Mouse (Mus musculus): Measurements from ENCODE around the gene Podnl1.

The Podnl1 gene

DNA sequence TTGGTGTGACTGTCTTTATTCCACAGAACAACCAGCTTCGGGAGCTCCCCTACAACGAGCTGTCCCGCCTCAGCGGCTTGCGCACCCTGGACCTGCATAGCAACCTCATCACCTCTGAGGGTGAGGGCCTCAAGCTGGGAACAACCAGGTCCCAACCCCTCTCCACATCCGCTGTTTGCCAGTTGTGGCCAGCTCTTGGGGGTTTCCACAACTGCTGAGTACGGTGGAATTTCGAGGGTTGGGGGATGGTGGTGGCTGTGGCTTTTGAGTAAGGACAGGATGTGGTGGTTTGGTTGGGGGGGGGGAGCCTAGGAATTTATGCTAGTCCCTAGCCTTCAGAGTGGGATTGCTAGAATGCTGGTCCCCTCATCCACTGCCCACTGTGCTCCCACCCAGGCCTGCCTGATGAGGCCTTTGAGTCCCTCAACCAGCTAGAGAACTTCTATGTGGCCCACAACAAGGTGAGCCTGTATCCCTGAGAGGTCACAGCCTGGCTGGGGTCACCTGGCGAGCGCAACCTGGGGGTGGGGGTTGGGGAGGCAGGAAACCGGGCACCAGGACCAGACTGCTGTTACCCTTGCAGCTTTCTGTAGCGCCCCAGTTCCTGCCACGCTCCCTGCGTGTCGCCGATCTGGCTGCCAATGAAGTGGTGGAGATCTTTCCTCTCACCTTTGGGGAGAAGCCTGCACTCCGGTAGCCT, 1.6 kb downstream of the Podnl1 start:
- in situ Hi-C loops (cut with MboI, MseI) = no loop called here

DNA sequence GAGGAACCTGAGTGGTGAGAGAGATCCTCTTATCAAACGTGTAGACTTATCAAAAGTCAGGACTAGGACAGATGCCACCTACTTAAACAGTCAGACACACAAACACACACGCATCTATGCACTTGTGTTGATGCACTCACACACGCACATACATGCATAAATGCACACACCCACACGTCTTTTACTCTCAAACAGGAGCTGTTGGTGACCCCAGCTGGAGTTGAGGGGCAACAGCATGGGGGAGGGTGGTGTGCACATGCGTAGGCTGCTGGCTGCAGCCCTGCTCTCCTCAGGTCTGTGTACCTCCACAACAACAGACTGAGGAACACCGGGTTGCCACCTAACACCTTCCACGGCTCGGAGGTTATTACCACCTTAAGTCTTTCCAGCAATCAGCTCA, 2.5 kb downstream of the Podnl1 start:
- in situ Hi-C loops (cut with MboI, MseI) = no loop called here

- in situ Hi-C loops (cut with MboI, MseI) = no loop called here
Observed at GRCm38 (mm10) chr8:84130806-84131205, 5.0 kb downstream of the Podnl1 start.

GRCm38 (mm10) chr8:84132225-84132624, 6.4 kb downstream of the Podnl1 start:
- in situ Hi-C loops (cut with MboI, MseI) = no loop called here

DNA sequence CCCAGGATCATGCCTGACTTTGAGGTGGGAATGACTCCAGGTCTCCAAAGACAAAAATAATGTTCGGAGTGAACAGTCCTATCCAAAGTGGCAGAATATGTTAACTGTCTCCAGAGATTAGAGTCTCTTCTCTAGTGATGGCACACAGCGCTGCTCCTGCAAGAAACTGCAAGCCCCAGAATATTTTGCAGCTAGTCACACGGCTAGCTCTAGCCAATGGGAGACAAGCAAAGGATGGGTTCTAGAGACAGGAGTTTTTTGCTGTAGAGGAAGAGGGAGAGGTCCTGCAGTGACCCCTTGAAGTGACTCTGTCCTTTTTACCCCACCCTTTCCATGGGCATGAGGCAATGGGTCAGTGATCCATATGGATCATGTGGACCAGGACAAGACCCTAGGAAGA, 12.1 kb downstream of the Podnl1 start:
- in situ Hi-C loops (cut with MboI, MseI) = no loop called here

DNA sequence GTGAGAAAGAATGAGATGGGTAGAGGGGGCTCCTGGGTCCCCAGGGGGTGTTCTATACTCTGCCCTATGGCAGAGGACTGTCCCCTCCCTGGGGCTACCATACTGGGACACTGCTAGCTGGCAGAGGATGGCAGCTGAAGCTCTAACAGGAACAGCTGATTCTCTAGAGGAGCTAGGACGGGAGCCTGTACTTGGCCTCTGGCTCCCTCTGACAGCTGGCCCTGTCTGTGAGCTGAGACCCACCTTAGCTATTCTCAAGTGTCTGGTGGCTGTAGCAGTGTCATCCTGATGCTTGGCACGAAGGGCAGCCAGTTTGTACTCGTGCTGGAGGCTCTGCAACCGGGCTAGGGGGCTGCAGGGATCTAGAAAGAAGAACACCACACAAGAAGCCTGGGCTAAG, 15.0 kb downstream of the Podnl1 start:
- in situ Hi-C loops (cut with MboI, MseI) = no loop called here

DNA sequence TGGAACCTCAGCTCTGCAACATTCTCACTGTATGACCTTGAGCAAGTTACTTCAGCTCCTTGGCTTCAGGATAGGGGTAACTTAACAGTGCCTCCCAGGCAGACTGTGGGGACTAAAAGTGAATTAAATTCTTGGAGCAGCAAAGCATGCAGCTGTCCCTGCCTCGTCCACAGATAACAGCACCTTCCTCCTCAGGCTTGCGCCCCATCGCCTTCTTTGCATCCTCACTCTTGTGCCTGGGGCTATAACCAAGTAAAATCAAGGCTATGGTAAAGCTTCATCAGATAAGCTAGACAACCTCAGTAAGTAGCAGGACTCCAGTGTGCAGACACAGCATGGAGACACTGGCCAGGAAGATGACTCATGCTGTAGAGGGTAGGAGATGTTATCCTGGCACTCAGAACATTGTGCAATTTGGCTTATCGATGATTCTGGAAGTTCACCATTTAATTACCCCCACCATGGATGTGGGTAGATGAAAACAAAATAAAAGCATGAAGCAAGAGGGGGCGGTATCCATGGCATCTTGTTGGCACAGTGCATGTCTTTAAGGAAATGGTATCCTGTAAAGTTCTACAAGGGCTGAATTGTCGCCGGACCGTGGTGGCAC, 19.0 kb downstream of the Podnl1 start:
- in situ Hi-C loops (cut with MboI, MseI) = no loop called here

GRCm38 (mm10) chr8:84147324-84147766, 21.6 kb downstream of the Podnl1 start:
- in situ Hi-C loops (cut with MboI, MseI) = no loop called here

DNA sequence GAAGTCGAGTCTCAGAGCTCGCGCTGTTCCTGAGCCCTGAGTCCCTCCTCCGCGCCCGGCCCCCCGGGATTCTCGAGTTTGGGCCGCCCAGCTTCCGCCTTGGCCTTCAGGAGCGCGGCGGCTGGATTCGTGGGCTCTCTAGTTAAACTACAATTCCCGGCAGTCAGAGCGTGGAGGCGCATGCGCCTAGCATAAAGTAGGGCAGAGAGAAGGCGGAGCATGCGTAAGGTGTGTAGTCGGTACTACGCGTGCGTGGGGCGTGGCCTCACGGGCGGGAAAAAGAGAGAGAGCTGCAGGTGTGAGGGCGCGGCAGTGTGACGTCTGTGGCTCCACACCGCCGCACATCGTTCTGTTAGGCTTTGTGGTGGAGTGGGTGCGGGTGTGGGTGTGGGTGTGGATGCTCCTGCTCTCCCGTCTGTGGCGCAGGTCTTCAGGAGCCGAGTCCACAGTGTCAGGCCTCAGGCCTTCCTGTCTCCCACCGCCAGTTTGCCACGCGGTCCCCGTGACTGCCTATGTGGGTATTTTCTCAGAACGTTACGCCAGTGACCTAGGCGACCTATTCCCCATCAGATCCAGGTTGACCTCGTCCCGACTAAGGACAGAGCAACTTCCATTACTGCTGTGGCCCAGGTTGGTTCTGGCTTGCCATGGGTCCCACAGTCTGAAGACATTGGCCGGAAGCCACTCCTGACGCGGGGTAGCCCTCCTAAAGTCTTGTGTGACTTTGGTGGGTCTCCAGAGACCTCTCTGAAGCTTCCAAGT, 22.2 kb downstream of the Podnl1 start, which contains the start of the genes Cc2d1a and 4930432K21Rik:
TSS of gene Cc2d1a (minus strand) at position 168 of the 762 bp plus-strand sequence.
TSS of gene 4930432K21Rik (plus strand) at position 257 of the 762 bp plus-strand sequence.
- in situ Hi-C loops (cut with MboI, MseI) = no loop called here

DNA sequence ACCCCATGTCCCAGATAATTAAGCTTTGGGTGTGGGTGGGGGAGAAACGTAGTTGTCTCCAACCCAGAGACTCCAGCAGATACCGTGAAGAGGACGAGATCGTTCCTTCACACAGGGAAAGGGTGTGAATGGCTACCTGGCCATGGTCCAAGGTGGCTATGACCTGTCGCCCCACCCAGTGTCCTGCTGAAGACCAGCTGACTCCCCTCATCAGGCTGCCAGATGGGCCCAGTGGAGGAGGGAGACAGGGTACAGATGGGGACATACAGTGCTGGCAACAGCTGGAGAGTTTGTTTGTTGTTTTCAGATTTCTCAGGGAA, 22.7 kb downstream of the Podnl1 start:
- in situ Hi-C loops (cut with MboI, MseI) = no loop called here

DNA sequence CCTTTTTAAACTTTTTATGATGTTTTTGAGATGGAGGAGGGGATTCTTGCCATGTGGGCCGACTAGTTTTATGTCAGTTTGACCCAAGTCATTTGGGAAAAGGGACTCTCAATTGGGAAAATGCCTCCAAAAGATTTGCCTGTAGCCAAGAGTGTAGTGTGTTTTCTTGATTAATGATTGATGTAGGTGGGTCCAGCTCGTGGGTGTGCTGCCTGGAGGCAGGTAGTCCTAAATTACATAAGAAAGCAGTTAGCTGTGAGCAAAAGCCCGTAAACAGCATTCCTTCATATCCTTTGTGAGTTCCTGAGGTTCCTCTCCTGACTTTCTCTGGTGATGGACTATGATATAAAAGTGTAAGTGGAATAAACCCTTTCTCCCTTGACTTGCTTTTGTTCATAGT, 23.4 kb downstream of the Podnl1 start:
- in situ Hi-C loops (cut with MboI, MseI) = no loop called here

GRCm38 (mm10) chr8:84157620-84158019, 31.8 kb downstream of the Podnl1 start:
- in situ Hi-C loops (cut with MboI, MseI) = no loop called here

GRCm38 (mm10) chr8:84167696-84168095, 41.9 kb downstream of the Podnl1 start:
- in situ Hi-C loops (cut with MboI, MseI) = loop anchor here (5.0 to 10.0 kb wide), 2 partner anchors 55 to 197 kb away; no protein-coding TSS in a partner anchor

- in situ Hi-C loops (cut with MboI, MseI) = no loop called here
Observed at GRCm38 (mm10) chr8:84170096-84170495, 44.3 kb downstream of the Podnl1 start.

- in situ Hi-C loops (cut with MboI, MseI) = no loop called here
Observed at GRCm38 (mm10) chr8:84173861-84174260, 48.1 kb downstream of the Podnl1 start.

- in situ Hi-C loops (cut with MboI, MseI) = no loop called here
Observed at GRCm38 (mm10) chr8:84176560-84176959, 50.8 kb downstream of the Podnl1 start.

DNA sequence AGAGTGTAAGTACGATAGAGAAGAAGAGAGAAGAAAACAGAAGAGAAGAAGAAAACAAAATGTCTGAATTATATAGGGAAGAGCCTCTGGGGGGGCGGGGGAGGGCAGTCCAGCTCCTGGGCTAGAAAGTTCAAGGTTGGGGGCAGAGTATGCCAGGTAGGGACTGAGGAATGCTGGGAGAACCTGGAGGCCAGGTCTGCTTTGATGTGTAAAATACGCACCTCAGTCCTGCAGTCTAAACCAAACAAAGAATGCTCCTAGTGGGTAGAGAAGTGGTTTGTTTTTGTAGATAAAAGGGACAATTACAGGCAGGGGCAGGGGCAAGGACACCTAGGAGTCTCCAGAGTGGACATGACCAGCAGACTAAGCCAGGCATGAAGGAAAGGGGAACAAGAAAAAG, 51.6 kb downstream of the Podnl1 start:
- in situ Hi-C loops (cut with MboI, MseI) = no loop called here

- in situ Hi-C loops (cut with MboI, MseI) = no loop called here
Observed at GRCm38 (mm10) chr8:84178592-84178991, 52.8 kb downstream of the Podnl1 start.

- in situ Hi-C loops (cut with MboI, MseI) = loop anchor here (10.0 kb wide), 1 partner anchor 985 kb away; no protein-coding TSS in a partner anchor
Observed at GRCm38 (mm10) chr8:84179946-84180345, 54.2 kb downstream of the Podnl1 start.

DNA sequence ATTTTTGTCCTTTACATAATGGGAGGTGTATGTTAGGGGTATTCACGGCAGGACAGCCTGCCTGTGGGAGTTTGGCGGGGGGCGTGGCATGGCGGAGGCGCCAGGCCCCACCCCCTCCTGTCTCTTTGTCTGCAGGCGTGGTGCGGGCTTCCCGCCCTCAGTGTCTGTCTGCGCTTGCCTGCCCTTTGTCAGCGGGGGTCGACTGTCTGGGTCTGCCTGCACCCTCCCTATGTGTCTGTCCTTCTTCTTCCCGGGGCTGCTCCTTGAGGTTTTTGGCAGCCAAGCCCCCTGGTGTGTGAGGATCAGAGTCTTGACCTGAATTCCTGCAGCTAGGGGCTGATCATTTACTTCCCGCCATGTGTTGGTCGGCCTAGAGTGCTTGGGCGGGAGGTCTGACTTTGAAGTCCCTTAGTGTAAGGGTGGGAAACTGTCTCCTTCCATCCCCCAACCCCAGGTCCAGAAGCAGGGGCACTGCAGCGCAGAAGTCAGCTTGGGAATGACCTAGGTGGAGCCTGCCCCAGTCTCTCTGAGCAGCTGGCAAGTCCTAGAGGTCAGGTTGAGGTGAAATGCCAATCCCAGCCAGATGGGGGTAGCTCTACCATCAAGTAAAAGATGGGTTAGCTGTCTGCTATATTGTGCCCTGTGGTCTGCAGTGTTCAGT, 54.9 kb downstream of the Podnl1 start:
- in situ Hi-C loops (cut with MboI, MseI) = loop anchor here (10.0 kb wide), 1 partner anchor 986 kb away; no protein-coding TSS in a partner anchor

All from regulatory T cell (primary cell).